Mouse (Mus musculus): ENCODE measurements at regions not wholly inside any gene's neighbourhood (a gene's known extent, or its start where the extent isn't known, plus 50 kb on each side); places are given as distances from the start of the nearest gene placed in this dataset.

- Histone ChIP-seq H3K36me3 (ENCODE audit: control insufficient read depth in 1 of 2, insufficient read depth in 2 of 2, low read length in 2 of 2) (no peaks in the 10 kb centered on the region; a peak in 1 of 4 replicates), H3K79me2 (ENCODE audit: control insufficient read depth, insufficient read depth, low read length, poor library complexity) (no peaks in the 10 kb centered on the region), H3K27me3 (ENCODE audit: control insufficient read depth in 1 of 2, insufficient read depth in 2 of 2, low read length in 2 of 2) (no peaks in the 10 kb centered on the region; a peak in 1 of 4 replicates), H3K9ac (ENCODE audit: control insufficient read depth, low read depth, low read length, poor library complexity, severe bottlenecking) (no peak overlapping the region), H3K27ac (ENCODE audit: control insufficient read depth, low read depth, low read length) (no peak overlapping the region), H3K9me3 (replicated peaks; ENCODE audit: insufficient read depth, low read length) (no peaks in the 10 kb centered on the region), H3K4me3 (ENCODE audit: control insufficient read depth in 1 of 2, insufficient read depth in 1 of 2, low read depth in 2 of 2, low read length in 2 of 2) (no peak overlapping the region), H3K4me1 (ENCODE audit: control insufficient read depth in 1 of 2, insufficient read depth in 2 of 2, low read length in 2 of 2) (no peaks in the 10 kb centered on the region; a peak in 1 of 4 replicates)
- TF ChIP-seq ZC3H11A (IDR thresholded peaks at IDR 0.05; ENCODE audit: low read depth, low read length) (no peak), CHD1 (IDR thresholded peaks at IDR 0.05; ENCODE audit: low read depth, low read length) (no peak), POLR2A (IDR thresholded peaks at IDR 0.05; ENCODE audit: control insufficient read depth in 1 of 2, insufficient read depth in 1 of 2, low read depth in 1 of 2, low read length in 2 of 2, poor library complexity in 1 of 2) (no peak), TBP (IDR thresholded peaks at IDR 0.05; ENCODE audit: low read depth, low read length) (no peak), MAFK (IDR thresholded peaks at IDR 0.05; ENCODE audit: borderline replicate concordance, low read depth, low read length) (no peak), TAL1 (IDR thresholded peaks at IDR 0.05; ENCODE audit: low read length) (no peak), KAT2A (conservative IDR thresholded peaks at IDR 0.05; ENCODE audit: low read depth, low read length) (no peak), RAD21 (IDR thresholded peaks at IDR 0.05; ENCODE audit: low read depth, low read length) (no peak), POLR2AphosphoS2 (IDR thresholded peaks at IDR 0.05; ENCODE audit: low read length) (no peak), GABPA (IDR thresholded peaks at IDR 0.05; ENCODE audit: low read depth, low read length) (no peak), NRF1 (IDR thresholded peaks at IDR 0.05; ENCODE audit: insufficient read depth, low read depth, low read length, poor library complexity, severe bottlenecking) (no peak), ZNF384 (IDR thresholded peaks at IDR 0.05; ENCODE audit: low read depth, low read length) (no peak)
- DNase-seq (ENCODE audit: low read depth, low spot score): peak; percentile 9
Measured at GRCm38 (mm10) chr13:107676310-107677090, 367.7 kb upstream of the Smim15 start.

- no peak overlapping the region for H3K4me3 ChIP-seq (ENCODE audit: control insufficient read depth in 1 of 2, insufficient read depth in 1 of 2, low read depth in 2 of 2, low read length in 2 of 2)
- no peaks in the 10 kb centered on the region; a peak in 1 of 4 replicates for H3K36me3 ChIP-seq (ENCODE audit: control insufficient read depth in 1 of 2, insufficient read depth in 2 of 2, low read length in 2 of 2)
- TF ChIP-seq KAT2A (conservative IDR thresholded peaks at IDR 0.05; ENCODE audit: low read depth, low read length) (no peak), TBP (IDR thresholded peaks at IDR 0.05; ENCODE audit: low read depth, low read length) (no peak), NRF1 (IDR thresholded peaks at IDR 0.05; ENCODE audit: insufficient read depth, low read depth, low read length, poor library complexity, severe bottlenecking) (no peak), TAL1 (IDR thresholded peaks at IDR 0.05; ENCODE audit: low read length) (no peak), USF2 (IDR thresholded peaks at IDR 0.05; ENCODE audit: borderline replicate concordance in 1 of 2, insufficient read depth in 1 of 2, low read depth in 1 of 2, low read length in 2 of 2) (no peak), MYC (IDR thresholded peaks at IDR 0.05; ENCODE audit: low read depth, low read length) (no peak), SMC3 (IDR thresholded peaks at IDR 0.05; ENCODE audit: low read depth, low read length) (no peak), GATA1 (IDR thresholded peaks at IDR 0.05; ENCODE audit: low read depth, low read length) (no peak), ZKSCAN1 (IDR thresholded peaks at IDR 0.05; ENCODE audit: low read depth, low read length) (no peak)
- no peak overlapping the region for H3K9ac ChIP-seq (ENCODE audit: control insufficient read depth, low read depth, low read length, poor library complexity, severe bottlenecking)
- H3K4me1 ChIP-seq (ENCODE audit: control insufficient read depth in 1 of 2, insufficient read depth in 2 of 2, low read length in 2 of 2): no peaks in the 10 kb centered on the region; a peak in 1 of 4 replicates
- DNase-seq (ENCODE audit: low read depth, low spot score): no peak
- peaks cover 0 to 5% of the 10 kb centered on the region in 2 experiments; a peak in 2 of 4 replicates for H3K27me3 ChIP-seq (ENCODE audit: control insufficient read depth in 1 of 2, insufficient read depth in 2 of 2, low read length in 2 of 2)
- no peaks in the 10 kb centered on the region for H3K9me3 ChIP-seq (replicated peaks; ENCODE audit: insufficient read depth, low read length)
- no peaks in the 10 kb centered on the region for H3K79me2 ChIP-seq (ENCODE audit: control insufficient read depth, insufficient read depth, low read length, poor library complexity)
- H3K27ac ChIP-seq (ENCODE audit: control insufficient read depth, low read depth, low read length): no peak overlapping the region
Measured at GRCm38 (mm10) chr13:107672166-107672565, 372.1 kb upstream of the Smim15 start.
